Mouse (Mus musculus) ES-Bruce4 (cell line): ENCODE results near the gene Myh9. TPM values are rescaled to one million over a fixed set of nuclear protein-coding genes. Genes with fewer than 3 reads are reported as not detected.

Source experiments
- H3K27ac ChIP-seq: 2 replicates; pipeline ENCODE4 v1.5.1; 2012; ENCODE audit warnings: low read length, inconsistent platforms; ENCODE audit not compliant: insufficient read depth
- H3K27me3 ChIP-seq: 2 replicates; pipeline ENCODE4 v1.6.1; 2012; ENCODE audit warnings: mild to moderate bottlenecking, low read length, inconsistent platforms; ENCODE audit not compliant: control insufficient read depth, poor library complexity, insufficient read depth, severe bottlenecking
- H3K36me3 ChIP-seq: 2 replicates; pipeline ENCODE4 v1.6.1; 2012; ENCODE audit warnings: inconsistent platforms, mild to moderate bottlenecking, low read length, moderate library complexity; ENCODE audit not compliant: control insufficient read depth, poor library complexity, insufficient read depth, severe bottlenecking
- H3K4me1 ChIP-seq: one replicate; pipeline ENCODE4 v1.8.1; 2011; ENCODE audit warnings: low read length; ENCODE audit not compliant: control insufficient read depth, insufficient read depth
- H3K4me3 ChIP-seq: 2 replicates; pipeline ENCODE4 v1.5.1; 2011; ENCODE audit warnings: low read depth, mild to moderate bottlenecking, low read length
- H3K9ac ChIP-seq: 2 replicates; pipeline ENCODE4 v1.6.1; 2012; ENCODE audit warnings: low read depth, mild to moderate bottlenecking, inconsistent platforms; ENCODE audit not compliant: poor library complexity, severe bottlenecking
- H3K9me3 ChIP-seq: replicated peaks from 2 replicates; pipeline ENCODE4 v1.6.1; 2012; ENCODE audit warnings: mild to moderate bottlenecking, low read length, inconsistent platforms; ENCODE audit not compliant: control insufficient read depth, poor library complexity, insufficient read depth, severe bottlenecking
- CTCF ChIP-seq: IDR thresholded peaks from one replicate; pipeline ENCODE4 v1.8.1; 2011; ENCODE audit warnings: low read depth, low read length
- EP300 ChIP-seq: IDR thresholded peaks from 2 replicates; pipeline ENCODE4 v1.6.1; 2011; ENCODE audit warnings: low read depth, low read length; ENCODE audit not compliant: insufficient read depth
- POLR2A ChIP-seq: IDR thresholded peaks from one replicate; pipeline ENCODE4 v1.8.1; 2011; ENCODE audit warnings: low read length; ENCODE audit not compliant: insufficient read depth
- polyA plus RNA-seq: library from polyadenylated mRNA; stranded (reverse); fragments of >200 nt; gene quantifications from 2 replicates; pipeline ENCODE4 v1.2.4, GENCODE M21; 2011; ENCODE audit warnings: low read depth; ENCODE audit not compliant: missing spikeins, insufficient read depth, insufficient read length

Myh9 gene
- polyA plus RNA-seq, 1 experiment, result 601 TPM

- H3K4me1 ChIP-seq, result peaks cover 15% of the 10 kb centered on the region
- no peak overlapping the region for H3K27ac ChIP-seq
- H3K36me3 ChIP-seq, result no peaks in the 10 kb centered on the region
- no peaks in the 10 kb centered on the region for H3K9me3 ChIP-seq
- H3K27me3 ChIP-seq, result no peaks in the 10 kb centered on the region
- H3K4me3 ChIP-seq, result no peak overlapping the region
- TF ChIP-seq POLR2A (no peak), CTCF (no peak), EP300 (no peak)
- no peak overlapping the region for H3K9ac ChIP-seq
Measured at GRCm38 (mm10) chr15:77837444-77838117, 4.4 kb downstream of the Myh9 start.

- H3K9ac ChIP-seq, result no peak overlapping the region
- H3K27me3 ChIP-seq, result no peaks in the 10 kb centered on the region
- no peaks in the 10 kb centered on the region for H3K9me3 ChIP-seq
- peaks cover 5% of the 10 kb centered on the region; the same call in 1 of the 2 replicates for H3K36me3 ChIP-seq
- H3K4me3 ChIP-seq, result no peak overlapping the region
- H3K4me1 ChIP-seq, result peaks cover 16% of the 10 kb centered on the region
- no peak overlapping the region for H3K27ac ChIP-seq
- TF ChIP-seq EP300 (no peak), POLR2A (no peak), CTCF (no peak)
Measured at GRCm38 (mm10) chr15:77836692-77837443, 5.1 kb downstream of the Myh9 start.

- Histone ChIP-seq H3K9ac (no peak overlapping the region), H3K27me3 (no peaks in the 10 kb centered on the region), H3K27ac (no peak overlapping the region), H3K4me3 (no peak overlapping the region), H3K9me3 (no peaks in the 10 kb centered on the region), H3K4me1 (peaks cover 18% of the 10 kb centered on the region), H3K36me3 (peaks cover 5% of the 10 kb centered on the region; the same call in 1 of the 2 replicates)
- no peak for TF ChIP-seq POLR2A
- TF ChIP-seq EP300, result no peak
- TF ChIP-seq CTCF, result no peak
Measured at GRCm38 (mm10) chr15:77835930-77836653, 5.9 kb downstream of the Myh9 start.

GRCm38 (mm10) chr15:77834336-77835268 is 7.4 kb downstream of the Myh9 start:
- no peak overlapping the region for H3K9ac ChIP-seq

GRCm38 (mm10) chr15:77833731-77834130 is 8.2 kb downstream of the Myh9 start:
- Histone ChIP-seq H3K9me3 (no peaks in the 10 kb centered on the region), H3K27ac (no peak overlapping the region), H3K36me3 (peaks cover 5% of the 10 kb centered on the region; the same call in 1 of the 2 replicates), H3K4me3 (no peak overlapping the region), H3K27me3 (no peaks in the 10 kb centered on the region), H3K4me1 (peaks cover 18% of the 10 kb centered on the region), H3K9ac (no peak overlapping the region)
- no peak for TF ChIP-seq EP300
- TF ChIP-seq POLR2A, result no peak
- no peak for TF ChIP-seq CTCF

More at GRCm38 (mm10) chr15:77834336-77835268, 7.4 kb downstream of the Myh9 start:
- TF ChIP-seq CTCF (no peak), POLR2A (no peak), EP300 (no peak)
- Histone ChIP-seq H3K36me3 (peaks cover 5% of the 10 kb centered on the region; the same call in 1 of the 2 replicates), H3K4me1 (peaks cover 18% of the 10 kb centered on the region), H3K4me3 (no peak overlapping the region), H3K27ac (no peak overlapping the region), H3K9me3 (no peaks in the 10 kb centered on the region), H3K27me3 (no peaks in the 10 kb centered on the region)
